Mouse (Mus musculus): ENCODE measurements around the gene Esx1. TPM values are rescaled to one million over a fixed set of nuclear protein-coding genes. Genes with fewer than 3 reads are reported as not detected.

Gene Esx1
- total RNA-seq (2023), result not detected

DNA sequence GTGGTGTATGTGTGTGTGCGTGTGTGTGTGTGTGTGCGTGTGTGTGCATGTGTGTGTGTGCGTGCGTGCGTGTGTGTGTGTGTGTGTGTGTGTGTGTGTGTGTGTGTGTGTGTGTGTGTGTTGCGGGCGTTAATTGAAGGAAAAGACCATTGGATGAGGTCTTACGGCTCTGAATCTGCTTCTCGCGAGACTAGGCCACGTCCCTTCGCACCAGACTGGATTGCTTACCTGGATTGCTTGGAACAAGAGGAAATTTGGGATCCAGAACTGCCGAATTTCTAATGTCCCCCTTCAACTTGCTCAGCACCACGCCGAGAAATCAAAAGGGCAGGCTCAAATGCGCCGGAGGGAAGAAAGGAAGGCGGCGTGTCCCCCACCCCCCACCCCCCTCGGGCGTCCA is at the start of gene Esx1:
TSS of gene Esx1 (minus strand) at position 366 of the 400 bp plus-strand sequence.

Other genes starting within 250 kb of the Esx1 start
- not detected for gene H2bfm, start 194.8 kb downstream of the Esx1 start, total RNA-seq (2023)
- gene Tmsb15b2, start 146.6 kb downstream of the Esx1 start, total RNA-seq (2023), result 10 to 100 TPM; 14.1 to 21.9 TPM
- gene Tmsb15l, start 145.2 kb downstream of the Esx1 start, total RNA-seq (2023), result 1 to 10 TPM in 1 of 2 experiments, not detected in 1; 1.1 TPM
- gene Tmsb15b1, start 145.2 kb downstream of the Esx1 start, total RNA-seq (2023), result 10 to 100 TPM in 1 of 2 experiments, 1 to 10 TPM in 1; 1.7 to 16.1 TPM
- 1 to 10 TPM; 6.4 to 6.9 TPM for gene Zcchc18, start 128.9 kb downstream of the Esx1 start, total RNA-seq (2023)
- gene Slc25a53, start 83.8 kb downstream of the Esx1 start, total RNA-seq (2023), result 10 to 100 TPM; 13.4 to 22.2 TPM
- 1 to 10 TPM; 7.5 to 7.8 TPM for gene Fam199x, start 72.5 kb downstream of the Esx1 start, total RNA-seq (2023)